Mouse (Mus musculus): ENCODE results near the gene Ncoa7. TPM values are rescaled to one million over a fixed set of nuclear protein-coding genes. Genes with fewer than 3 reads are reported as not detected.

The Ncoa7 gene
- 138 TPM for polyA plus RNA-seq (2014; fragmentation: Illumina TruSeq; extraction: RNeasy Lipid Tissue Mini Kit (QIAGEN cat#74804); ENCODE audit: low read depth, low replicate concordance)

DNA sequence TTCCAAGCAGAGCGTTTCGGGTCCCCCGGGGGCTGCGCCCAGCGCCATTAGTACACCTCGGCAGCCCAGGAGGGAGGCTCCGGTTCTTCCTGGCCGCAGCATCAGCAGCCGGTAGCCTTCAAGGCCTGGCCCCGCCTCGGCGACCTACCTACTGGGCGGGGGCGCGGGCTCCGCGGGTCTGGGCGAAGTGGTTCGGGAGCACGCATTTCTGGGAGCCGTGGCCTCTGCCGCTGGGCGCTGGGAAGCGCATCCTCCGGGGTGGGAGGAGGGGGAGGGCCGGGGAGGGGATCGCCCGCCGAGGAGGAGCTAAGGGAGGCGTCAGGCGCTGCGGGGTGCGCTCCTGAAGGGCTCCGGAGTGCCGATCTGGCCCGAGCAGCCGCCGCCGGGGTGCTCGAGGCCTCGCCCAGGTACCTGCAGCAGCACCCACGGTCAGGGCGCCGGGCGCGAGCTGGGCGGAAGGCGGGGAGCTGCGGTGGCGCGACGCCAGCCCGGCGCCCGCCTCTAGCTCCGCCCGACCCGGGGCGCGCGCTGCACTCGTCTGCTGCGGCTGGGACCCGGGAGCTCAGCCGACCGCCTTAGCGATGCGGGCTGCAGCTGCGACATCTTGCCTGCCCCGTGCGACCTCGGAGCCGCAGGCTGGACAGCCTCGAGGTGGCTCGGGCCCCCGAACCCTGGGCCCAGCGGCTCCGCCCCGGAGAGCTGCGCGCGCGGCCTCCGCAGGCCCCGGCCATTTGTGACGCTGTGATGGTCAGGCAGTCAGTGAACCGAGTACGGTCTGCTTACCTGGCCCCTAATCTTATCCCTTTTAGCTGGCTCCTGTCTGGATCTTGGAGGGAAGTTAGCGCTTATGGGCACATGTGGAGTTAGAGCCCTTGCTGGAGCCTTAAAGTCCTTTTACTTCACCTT lies at the start of gene Ncoa7:
Gene Ncoa7, minus strand, starts transcription at position 646 of the 906 bp plus-strand sequence.

DNA sequence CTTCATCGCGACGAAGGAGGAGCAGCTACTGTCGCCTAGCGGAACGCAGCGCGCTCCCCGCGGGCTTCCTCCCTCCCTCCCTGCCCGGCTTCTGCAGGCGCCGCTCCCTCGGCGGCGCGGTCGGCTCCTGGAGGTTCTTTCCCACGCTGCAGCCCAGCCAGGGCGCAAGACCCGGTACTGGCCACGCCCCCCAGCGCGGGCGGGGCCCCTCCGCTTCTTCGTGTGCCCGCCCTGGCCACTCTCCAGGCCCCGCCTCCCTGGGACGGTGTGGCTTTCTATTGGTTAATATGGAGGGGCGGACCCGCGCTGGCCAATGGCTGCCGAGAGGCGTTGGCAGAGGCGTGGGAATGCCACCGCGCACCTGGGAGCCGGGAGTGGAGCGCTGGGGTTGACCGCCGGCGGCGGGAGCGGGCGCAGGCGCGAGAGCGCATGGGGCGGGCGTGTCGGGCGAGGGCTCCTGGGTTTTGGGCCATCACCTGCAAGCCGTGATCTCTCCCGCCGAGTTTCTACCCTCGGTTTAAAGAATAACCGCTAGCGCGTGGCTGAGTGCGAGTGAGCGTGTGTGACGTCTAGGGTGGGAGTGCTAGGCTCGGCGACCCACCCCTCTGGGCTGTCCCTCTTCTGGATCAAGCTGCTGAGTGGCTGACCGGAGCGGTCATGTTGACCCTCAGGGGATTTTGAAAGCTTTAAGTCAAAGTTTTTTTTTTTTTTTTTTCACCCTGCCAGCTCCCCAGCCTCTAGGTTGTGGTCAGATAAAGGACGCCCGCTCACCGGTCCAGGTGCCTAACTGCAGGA lies 39.7 kb upstream of the Ncoa7 start, which contains the start of gene Hey2:
Gene Hey2, minus strand, starts transcription at position 159 of the 795 bp plus-strand sequence.

GRCm38 (mm10) chr10:30629513-30629912 lies 173.6 kb downstream of the Ncoa7 start, which contains the start of gene Hint3:
TSS of gene Hint3 (minus strand) at chr10:30629632.

DNA sequence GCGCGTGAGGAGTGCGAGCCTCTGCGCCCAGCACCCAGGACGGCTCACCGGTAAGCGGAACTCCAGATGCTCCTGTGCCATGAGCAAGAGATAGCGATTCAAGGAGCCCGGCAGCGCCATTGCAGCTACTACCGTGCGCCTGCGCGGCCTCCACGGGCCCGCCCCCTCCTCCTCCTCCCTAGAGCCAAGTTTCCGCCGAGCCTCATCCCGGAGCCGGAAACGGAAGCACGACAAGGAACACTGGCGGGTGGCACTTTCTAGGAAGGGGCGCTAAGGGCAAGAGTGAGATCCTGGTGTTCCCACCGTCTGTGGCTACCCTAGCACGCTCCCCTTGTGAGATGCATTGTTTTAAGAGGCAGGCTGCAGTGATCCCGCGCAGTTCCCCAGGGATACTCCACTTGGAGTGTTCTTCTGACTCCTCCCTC lies 202.6 kb downstream of the Ncoa7 start, which contains the start of gene Trmt11:
Gene Trmt11, minus strand, starts transcription at position 208 of the 425 bp plus-strand sequence.

Other genes with a start within 250 kb of the Ncoa7 start
- 25.2 TPM for gene Trmt11, start 202.6 kb downstream of the Ncoa7 start, polyA plus RNA-seq (2014; fragmentation: Illumina TruSeq; extraction: RNeasy Lipid Tissue Mini Kit (QIAGEN cat#74804); ENCODE audit: low read depth, low replicate concordance)
- gene Hint3, start 173.7 kb downstream of the Ncoa7 start, polyA plus RNA-seq (2014; fragmentation: Illumina TruSeq; extraction: RNeasy Lipid Tissue Mini Kit (QIAGEN cat#74804); ENCODE audit: low read depth, low replicate concordance): 95.9 TPM
- 4.4 TPM for gene Hey2, start 39.5 kb upstream of the Ncoa7 start, polyA plus RNA-seq (2014; fragmentation: Illumina TruSeq; extraction: RNeasy Lipid Tissue Mini Kit (QIAGEN cat#74804); ENCODE audit: low read depth, low replicate concordance)

Measured in adrenal gland, adult 10 weeks (tissue).